Mouse (Mus musculus): ENCODE data around the gene Dusp7. TPM values are rescaled to one million over a fixed set of nuclear protein-coding genes. Genes with fewer than 3 reads are reported as not detected.

The Dusp7 gene
- total and polyA plus RNA-seq, 3 experiments, result 6.2 to 11.4 (median 8.0) TPM

DNA sequence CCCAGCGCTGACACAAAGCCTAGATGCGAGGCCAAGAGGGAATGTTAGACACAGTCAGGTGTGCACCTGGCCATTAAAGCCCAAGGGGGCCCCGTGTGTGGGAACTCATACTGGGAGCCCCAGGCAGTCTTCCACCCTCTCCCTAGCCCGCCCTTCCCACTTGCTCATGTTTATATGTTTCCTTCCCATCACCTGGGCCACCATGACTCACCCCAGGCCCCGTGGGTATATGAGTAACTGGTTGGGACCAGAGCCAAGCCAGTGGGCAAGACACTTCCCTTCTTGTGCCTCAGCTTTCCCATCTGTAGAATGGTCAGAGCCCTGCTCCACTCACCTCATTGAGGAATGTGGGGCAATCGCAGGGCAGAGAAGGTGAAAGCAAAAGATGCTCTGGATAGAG, 7.3 kb upstream of the Dusp7 start:
- no peaks in the 10 kb centered on the region for H3K79me2 ChIP-seq (replicated peaks; ENCODE audit: control insufficient read depth, extremely low read depth, insufficient read depth, poor library complexity, severe bottlenecking)
- no peaks in the 10 kb centered on the region for H3K4me1 ChIP-seq (ENCODE audit: control insufficient read depth in 1 of 2, insufficient read depth in 2 of 2)
- no peak overlapping the region for H3K4me3 ChIP-seq (replicated peaks in 1 of 3; ENCODE audit: low read depth in 2 of 3, low read length in 2 of 3, poor library complexity in 1 of 3)
- H3K27ac ChIP-seq (ENCODE audit: insufficient read depth, low read depth), result no peak overlapping the region
- no peaks in the 10 kb centered on the region for H3K36me3 ChIP-seq (replicated peaks in 1 of 2; ENCODE audit: control insufficient read depth in 1 of 2, insufficient read depth in 1 of 2, low read length in 1 of 2)
- no peak for TF ChIP-seq BHLHE40 (IDR thresholded peaks at IDR 0.05; ENCODE audit: low read depth, low read length)
- in situ Hi-C loops (cut with MboI; ENCODE audit: low pct_ligation_motif_present, low pct_unique_long_range_greater_than_20kb, low sequenced_read_pairs), result no loop called here
- H3K27me3 ChIP-seq (replicated peaks), result peaks cover 3% of the 10 kb centered on the region
- H3K9me3 ChIP-seq (replicated peaks; ENCODE audit: low read length), result no peaks in the 10 kb centered on the region
- no peak overlapping the region for H3K9ac ChIP-seq (ENCODE audit: insufficient read depth, low read depth)
- dilution Hi-C loops (cut with MboI; ENCODE audit: extremely low pct_ligation_motif_present, extremely low pct_unique_long_range_greater_than_20kb, low sequenced_read_pairs), result no loop called here
- no peak for DNase-seq (ENCODE audit: extremely low read depth)
- no peak overlapping the region for H3K4me2 ChIP-seq (ENCODE audit: insufficient read depth, low read depth, poor library complexity, severe bottlenecking)

DNA sequence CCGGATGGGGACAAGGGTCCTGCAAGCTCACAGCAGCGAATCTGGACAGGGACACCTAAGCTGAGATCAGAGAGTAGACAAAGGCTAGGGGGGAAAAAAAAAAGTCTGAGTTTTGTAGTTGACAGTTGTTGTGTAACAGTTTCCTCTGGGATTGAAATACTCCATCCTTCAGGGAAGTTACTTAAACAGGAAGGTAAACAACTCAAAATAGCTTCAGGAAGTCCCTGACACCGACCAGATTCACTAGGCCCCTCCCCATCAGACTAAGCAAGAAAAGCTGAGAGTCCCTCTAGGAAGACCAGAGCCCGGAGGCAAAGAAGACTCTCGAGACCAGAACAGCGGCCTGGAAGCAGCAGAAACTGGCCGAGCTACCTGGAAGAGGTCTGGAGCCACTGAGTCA, 3.1 kb upstream of the Dusp7 start:
- H3K9me3 ChIP-seq (replicated peaks; ENCODE audit: low read length), result no peaks in the 10 kb centered on the region
- no peak overlapping the region for H3K27ac ChIP-seq (ENCODE audit: insufficient read depth, low read depth)
- in situ Hi-C loops (cut with MboI; ENCODE audit: low pct_ligation_motif_present, low pct_unique_long_range_greater_than_20kb, low sequenced_read_pairs), result loop anchor here (5.0 kb wide), 1 partner anchor 47 kb away; no protein-coding TSS in a partner anchor
- no peak for TF ChIP-seq JUND (conservative IDR thresholded peaks at IDR 0.05; ENCODE audit: low read depth, low read length)
- no peak for TF ChIP-seq E2F4 (IDR thresholded peaks at IDR 0.05; ENCODE audit: insufficient replicate concordance, low read depth, low read length)
- TF ChIP-seq RCOR1 (conservative IDR thresholded peaks at IDR 0.05; ENCODE audit: low read depth, low read length), result no peak
- no peak overlapping the region for H3K4me3 ChIP-seq (replicated peaks in 1 of 3; ENCODE audit: low read depth in 2 of 3, low read length in 2 of 3, poor library complexity in 1 of 3)
- dilution Hi-C loops (cut with MboI; ENCODE audit: extremely low pct_ligation_motif_present, extremely low pct_unique_long_range_greater_than_20kb, low sequenced_read_pairs), result no loop called here
- H3K36me3 ChIP-seq (replicated peaks in 1 of 2; ENCODE audit: control insufficient read depth in 1 of 2, insufficient read depth in 1 of 2, low read length in 1 of 2), result peaks cover 0 to under 1% of the 10 kb centered on the region in 2 experiments
- DNase-seq (ENCODE audit: extremely low read depth), result no peak
- H3K4me1 ChIP-seq (ENCODE audit: control insufficient read depth in 1 of 2, insufficient read depth in 2 of 2), result peaks cover 3 to 21% of the 10 kb centered on the region in 2 experiments; a peak in 3 of 4 replicates
- peaks cover 8% of the 10 kb centered on the region; the same call in 1 of the 2 replicates for H3K79me2 ChIP-seq (replicated peaks; ENCODE audit: control insufficient read depth, extremely low read depth, insufficient read depth, poor library complexity, severe bottlenecking)
- no peak overlapping the region for H3K9ac ChIP-seq (ENCODE audit: insufficient read depth, low read depth)
- H3K4me2 ChIP-seq (ENCODE audit: insufficient read depth, low read depth, poor library complexity, severe bottlenecking), result no peak overlapping the region
- peaks cover 7% of the 10 kb centered on the region for H3K27me3 ChIP-seq (replicated peaks)

DNA sequence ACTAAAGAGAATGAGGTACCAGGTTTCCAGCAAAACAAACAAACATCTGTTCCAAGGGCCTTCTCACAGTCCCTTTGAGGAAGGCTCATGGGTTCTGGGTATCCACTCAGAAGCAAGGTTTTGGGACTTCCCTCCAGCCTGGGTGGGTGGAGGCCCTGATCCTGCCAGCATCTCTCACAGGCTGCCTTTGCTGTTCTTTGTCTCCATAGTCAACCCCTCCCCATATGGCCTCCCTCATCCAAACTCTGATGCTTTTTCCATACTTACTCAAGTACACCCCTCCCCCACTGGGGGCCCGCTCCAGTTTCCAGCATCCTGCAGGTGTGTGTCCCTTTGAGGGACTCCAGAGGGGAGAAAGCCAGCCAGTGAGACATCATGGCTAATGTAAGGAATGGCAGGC, 2.2 kb upstream of the Dusp7 start:
- Histone ChIP-seq H3K4me3 (replicated peaks in 1 of 3; ENCODE audit: low read depth in 2 of 3, low read length in 2 of 3, poor library complexity in 1 of 3) (no peak overlapping the region), H3K79me2 (replicated peaks; ENCODE audit: control insufficient read depth, extremely low read depth, insufficient read depth, poor library complexity, severe bottlenecking) (peaks cover 11% of the 10 kb centered on the region; the same call in 1 of the 2 replicates), H3K36me3 (replicated peaks in 1 of 2; ENCODE audit: control insufficient read depth in 1 of 2, insufficient read depth in 1 of 2, low read length in 1 of 2) (peaks cover 0 to 7% of the 10 kb centered on the region in 2 experiments), H3K9ac (ENCODE audit: insufficient read depth, low read depth) (no peak overlapping the region), H3K27ac (ENCODE audit: insufficient read depth, low read depth) (no peak overlapping the region), H3K4me1 (ENCODE audit: control insufficient read depth in 1 of 2, insufficient read depth in 2 of 2) (peaks cover 11 to 28% of the 10 kb centered on the region in 2 experiments), H3K9me3 (replicated peaks; ENCODE audit: low read length) (no peaks in the 10 kb centered on the region), H3K27me3 (replicated peaks) (peaks cover 7% of the 10 kb centered on the region), H3K4me2 (ENCODE audit: insufficient read depth, low read depth, poor library complexity, severe bottlenecking) (no peak overlapping the region)
- dilution Hi-C loops (cut with MboI; ENCODE audit: extremely low pct_ligation_motif_present, extremely low pct_unique_long_range_greater_than_20kb, low sequenced_read_pairs) (no loop called here), in situ Hi-C loops (cut with MboI; ENCODE audit: low pct_ligation_motif_present, low pct_unique_long_range_greater_than_20kb, low sequenced_read_pairs) (loop anchor here (5.0 kb wide), 1 partner anchor 46 kb away; no protein-coding TSS in a partner anchor)
- DNase-seq (ENCODE audit: extremely low read depth), result no peak
- TF ChIP-seq ZKSCAN1 (IDR thresholded peaks at IDR 0.05; ENCODE audit: borderline replicate concordance, low read depth, low read length) (no peak), E2F4 (IDR thresholded peaks at IDR 0.05; ENCODE audit: insufficient replicate concordance, low read depth, low read length) (no peak), HCFC1 (IDR thresholded peaks at IDR 0.05; ENCODE audit: low read depth, low read length) (no peak), EP300 (IDR thresholded peaks at IDR 0.05; ENCODE audit: low read length) (no peak), USF1 (IDR thresholded peaks at IDR 0.05; ENCODE audit: low read depth, low read length) (no peak), SIN3A (IDR thresholded peaks at IDR 0.05; ENCODE audit: low read length) (no peak), CHD2 (IDR thresholded peaks at IDR 0.05; ENCODE audit: low read length) (no peak), IRF4 (IDR thresholded peaks at IDR 0.05; ENCODE audit: low read depth, low read length) (no peak), ZC3H11A (IDR thresholded peaks at IDR 0.05; ENCODE audit: low read depth, low read length) (no peak), UBTF (IDR thresholded peaks at IDR 0.05; ENCODE audit: low read depth, low read length) (no peak), MAX (IDR thresholded peaks at IDR 0.05; ENCODE audit: low read length) (no peak), POLR2A (IDR thresholded peaks at IDR 0.05; ENCODE audit: low read depth, low read length) (no peak), POLR2AphosphoS2 (IDR thresholded peaks at IDR 0.05; ENCODE audit: low read depth, low read length) (no peak), TCF12 (IDR thresholded peaks at IDR 0.05; ENCODE audit: low read depth, low read length) (no peak), MAFK (IDR thresholded peaks at IDR 0.05; ENCODE audit: insufficient replicate concordance, low read length) (no peak), NRF1 (IDR thresholded peaks at IDR 0.05; ENCODE audit: low read depth, low read length) (no peak)

Measured in CH12.LX (cell line).